Mouse (Mus musculus): ENCODE data around the gene Stat5b.
A peak's percentile ranks its signal among the peaks of the same experiment; 100 is the strongest.

The Stat5b gene

DNA sequence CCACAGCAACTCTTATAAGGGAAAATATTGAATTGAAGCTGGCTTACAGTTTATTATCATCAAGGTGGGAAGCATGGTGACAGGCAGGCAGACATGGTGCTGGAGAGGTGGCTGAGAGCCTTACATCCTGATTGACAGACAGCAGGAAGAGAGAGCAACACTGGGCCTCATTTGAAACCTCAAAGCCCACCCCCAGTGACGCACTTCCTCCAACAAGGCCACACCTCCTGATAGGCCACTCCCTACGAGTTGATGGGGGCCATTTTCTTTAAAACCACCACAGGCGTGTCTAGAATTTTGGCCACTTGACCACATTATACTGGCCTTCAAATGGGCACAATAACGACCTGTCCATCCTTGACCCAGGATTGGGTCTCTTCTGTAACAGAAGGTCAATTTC lies 76.3 kb downstream of the Stat5b start:
- DNase-seq (ENCODE audit: extremely low spot score, low read depth, low spot score): no peak

DNA sequence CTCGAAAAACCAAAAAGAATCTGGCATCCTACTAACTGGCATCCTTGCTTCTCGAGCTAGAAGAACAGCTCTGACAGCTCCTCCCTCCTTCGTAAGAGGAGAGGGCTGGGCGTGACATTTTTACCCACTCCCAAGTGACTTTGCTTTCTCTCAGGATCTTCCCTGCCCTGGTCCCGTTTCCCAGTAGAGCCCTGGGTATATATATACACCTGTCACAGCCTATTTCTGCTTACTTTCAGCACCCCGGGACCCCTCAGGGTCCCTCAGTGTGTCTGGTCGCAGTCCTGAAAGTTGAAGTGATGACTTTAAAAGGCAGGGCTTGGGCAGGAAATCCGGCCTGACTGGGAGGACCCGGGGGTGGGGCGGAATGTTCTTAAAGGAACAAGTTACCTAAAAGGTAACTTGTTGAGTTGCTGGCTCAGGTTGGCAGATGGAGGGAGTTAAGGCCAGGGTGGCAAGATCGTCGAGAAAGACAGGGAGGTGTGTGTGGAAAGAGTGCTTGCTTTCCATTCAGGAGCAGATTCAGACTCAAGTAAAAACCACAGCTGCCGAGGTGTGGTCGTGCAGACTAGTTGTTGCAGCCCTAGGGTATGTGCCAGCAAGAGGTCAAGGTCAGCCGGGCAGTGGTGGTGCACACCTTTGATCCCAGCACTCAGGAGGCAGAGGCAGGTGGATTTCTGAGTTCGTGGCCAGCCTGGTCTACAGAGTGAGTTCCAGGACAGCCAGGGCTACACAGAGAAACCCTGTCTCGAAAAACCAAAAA lies 79.7 kb downstream of the Stat5b start, which contains the start of gene Ghdc:
Gene Ghdc (minus strand): TSS at position 312 of the 763 bp plus-strand sequence.
- no peak for DNase-seq (ENCODE audit: extremely low spot score, low read depth, low spot score)

DNA sequence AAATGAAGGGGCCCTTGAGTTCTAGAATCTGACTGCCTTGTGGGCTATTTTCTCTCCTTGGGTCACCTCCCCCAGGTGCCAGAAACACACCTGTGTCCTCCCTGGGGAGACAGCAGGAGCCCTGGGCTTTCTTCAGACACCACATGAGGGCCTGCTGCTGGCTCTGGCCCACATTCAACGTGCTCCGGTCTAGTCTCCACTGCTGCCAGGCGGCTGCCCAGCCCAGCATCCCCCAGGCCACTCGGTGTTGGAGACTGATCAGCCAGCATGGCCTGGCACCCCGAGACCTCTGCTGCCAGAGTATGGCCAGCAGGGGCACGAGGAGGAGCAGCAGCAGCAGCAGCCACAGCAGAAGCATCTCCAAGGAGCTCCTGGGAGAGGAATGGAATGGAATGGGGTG lies 80.5 kb downstream of the Stat5b start:
- no peak for DNase-seq (ENCODE audit: extremely low spot score, low read depth, low spot score)

DNA sequence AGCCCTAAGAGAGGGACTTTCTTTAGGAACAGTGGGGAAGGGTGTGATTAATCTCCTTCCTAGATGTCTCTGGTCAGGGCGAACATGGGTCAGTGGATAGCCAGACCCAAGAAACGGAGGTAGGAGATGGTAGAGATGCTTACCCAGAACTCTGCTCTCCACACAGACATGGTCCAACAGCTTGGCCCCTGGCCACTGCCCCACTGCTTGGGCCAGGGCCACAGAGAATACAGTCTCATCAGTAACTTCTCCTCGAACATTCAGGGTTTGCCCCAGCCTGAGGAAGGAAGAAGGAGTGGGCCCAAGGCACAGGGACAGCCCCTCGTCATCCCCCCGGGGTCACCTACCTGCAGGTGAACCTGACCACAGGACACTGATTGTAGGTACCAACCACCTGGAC lies 82.7 kb downstream of the Stat5b start:
- no peak for DNase-seq (ENCODE audit: extremely low spot score, low read depth, low spot score)

DNA sequence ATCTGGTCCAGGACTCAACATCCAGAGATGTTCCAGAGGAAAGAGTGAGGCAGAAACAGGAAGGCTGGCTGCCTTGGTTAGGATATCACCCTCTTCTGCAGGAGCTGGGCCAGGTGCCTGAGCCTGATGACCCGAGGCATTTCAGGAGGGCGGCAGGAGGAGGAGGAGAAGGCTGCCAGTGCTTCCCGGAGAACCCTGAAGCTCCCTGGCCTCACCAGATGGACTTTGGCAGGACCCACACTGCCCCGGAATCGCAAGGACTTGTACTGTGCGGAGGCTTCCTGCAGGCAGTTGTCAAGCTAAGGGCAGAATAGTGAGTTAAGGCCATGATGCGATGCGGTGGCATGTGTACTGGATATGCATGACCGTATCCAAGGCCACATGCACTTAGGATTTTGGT lies 83.8 kb downstream of the Stat5b start:
- DNase-seq (ENCODE audit: extremely low spot score, low read depth, low spot score): no peak

DNA sequence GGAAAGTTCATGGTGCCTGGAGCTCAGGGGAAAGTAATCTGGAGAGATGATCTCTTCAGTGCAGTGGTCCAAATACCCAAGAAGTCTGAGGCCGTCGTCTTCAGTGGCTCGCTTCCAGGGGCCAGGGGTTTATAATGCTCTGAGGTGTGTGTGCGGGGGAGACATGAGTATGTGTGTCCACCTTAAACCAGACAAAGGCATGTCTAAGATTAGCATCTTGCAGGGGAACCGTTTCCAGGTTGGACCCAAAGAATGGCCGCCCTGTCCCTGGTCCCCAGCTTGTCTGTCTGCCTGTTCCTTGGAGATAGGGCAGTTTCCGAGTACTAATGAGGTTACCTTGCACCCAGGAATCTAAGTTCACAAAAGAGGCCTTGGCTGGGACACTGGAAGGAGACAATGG lies 87.7 kb downstream of the Stat5b start, which contains the start of gene Hcrt:
Gene Hcrt (minus strand): TSS at position 101 of the 400 bp plus-strand sequence.
- DNase-seq (ENCODE audit: extremely low spot score, low read depth, low spot score): no peak

DNA sequence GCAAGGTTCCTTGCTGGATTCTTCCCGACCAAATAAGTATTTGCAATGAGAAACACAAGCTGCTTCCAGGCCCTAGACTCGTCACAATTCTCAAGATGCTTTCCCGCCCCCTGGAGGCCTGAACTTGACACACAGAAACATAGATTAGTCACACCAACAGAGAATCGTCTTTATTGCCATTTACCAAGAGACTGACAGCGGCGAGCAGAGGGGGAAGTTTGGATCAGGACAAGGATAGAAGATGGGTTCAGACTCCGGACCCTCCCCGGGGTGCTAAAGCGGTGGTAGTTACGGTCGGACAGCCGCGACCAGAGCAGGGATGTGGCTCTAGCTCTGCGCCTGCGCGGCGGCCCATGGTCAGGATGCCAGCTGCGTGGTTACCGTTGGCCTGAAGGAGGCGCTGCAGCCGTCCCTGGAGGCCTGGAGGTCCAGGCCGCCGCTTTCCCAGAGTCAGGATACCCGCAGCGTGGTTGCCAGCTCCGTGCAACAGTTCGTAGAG lies 88.9 kb downstream of the Stat5b start:
- DNase-seq (ENCODE audit: extremely low spot score, low read depth, low spot score): peak; percentile 39

DNA sequence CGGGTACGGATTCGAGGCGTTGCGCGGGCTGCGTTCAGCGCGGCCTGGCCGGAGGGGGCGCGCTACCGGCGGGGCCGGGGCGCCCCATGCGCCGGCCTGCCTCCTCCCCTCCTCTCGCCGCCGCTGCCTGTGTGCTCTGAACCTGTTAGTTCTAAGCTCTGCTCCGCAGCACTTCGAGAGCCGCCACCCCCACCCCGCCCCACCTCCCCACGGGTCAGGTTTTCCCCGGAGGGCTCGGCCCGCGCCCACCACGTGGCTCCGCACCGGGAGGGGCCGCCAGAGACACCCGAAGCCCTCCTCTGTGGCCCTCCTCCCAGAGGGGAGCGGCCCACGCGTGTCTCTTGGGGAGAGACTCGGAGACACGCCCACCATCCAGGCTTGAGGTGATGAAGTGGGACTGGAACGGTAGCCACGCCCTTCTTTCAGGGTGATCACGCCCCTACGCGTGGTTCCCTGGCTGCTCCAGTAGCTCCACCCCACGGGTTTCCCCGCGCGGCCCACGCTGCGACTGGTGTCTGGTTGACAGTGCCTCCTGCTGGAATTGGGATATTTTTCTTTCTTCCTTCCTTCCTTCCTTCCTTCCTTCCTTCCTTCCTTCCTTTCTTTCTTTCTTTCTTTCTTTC lies 90.8 kb downstream of the Stat5b start, which contains the start of gene Kcnh4:
Gene Kcnh4 (minus strand): TSS at position 332 of the 623 bp plus-strand sequence.
- DNase-seq (ENCODE audit: extremely low spot score, low read depth, low spot score): no peak

DNA sequence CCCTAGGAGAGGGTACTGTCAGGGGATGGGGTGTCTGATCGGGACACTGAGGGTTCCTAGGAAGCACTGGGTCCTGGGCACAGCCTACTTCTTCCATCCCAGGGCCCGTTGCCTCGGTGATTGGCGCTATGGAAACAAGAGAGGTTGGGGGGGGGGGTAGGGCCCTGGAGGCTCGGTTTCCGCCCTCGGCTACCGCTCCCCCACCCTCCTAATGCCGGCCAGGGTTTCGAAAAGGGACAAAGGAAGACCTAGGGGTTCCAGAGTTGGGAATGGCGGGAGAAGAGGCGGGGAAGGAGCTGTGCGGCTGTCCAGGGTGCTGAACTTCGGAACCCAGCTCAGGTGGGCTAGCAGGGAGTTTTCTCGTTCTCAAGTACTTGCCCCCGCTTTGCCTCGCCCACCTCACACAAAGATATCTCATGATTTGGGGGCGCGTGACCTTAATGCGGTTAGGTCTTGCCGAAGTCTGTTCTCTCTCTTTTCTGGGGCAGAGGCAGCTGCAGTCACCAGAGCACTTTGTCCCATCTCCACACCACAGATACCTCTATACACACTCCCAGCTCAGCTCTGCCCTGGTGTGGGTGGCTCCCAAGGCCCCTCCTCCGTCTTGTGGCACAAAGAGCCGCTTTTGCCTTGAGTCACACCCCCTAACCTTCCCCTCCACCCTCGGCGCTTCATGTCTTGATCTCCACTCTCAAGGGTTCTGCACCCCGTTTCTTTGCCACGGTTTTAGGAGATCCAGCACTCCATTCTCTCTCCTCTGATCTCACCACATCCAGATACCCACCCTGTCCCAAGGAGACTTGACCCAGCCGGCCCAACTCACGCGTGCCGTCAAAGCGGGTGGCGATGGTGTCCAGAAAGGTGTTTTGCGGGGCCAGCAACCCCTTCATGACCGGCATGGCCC lies 91.6 kb downstream of the Stat5b start:
- DNase-seq (ENCODE audit: extremely low spot score, low read depth, low spot score): peak; percentile 47

DNA sequence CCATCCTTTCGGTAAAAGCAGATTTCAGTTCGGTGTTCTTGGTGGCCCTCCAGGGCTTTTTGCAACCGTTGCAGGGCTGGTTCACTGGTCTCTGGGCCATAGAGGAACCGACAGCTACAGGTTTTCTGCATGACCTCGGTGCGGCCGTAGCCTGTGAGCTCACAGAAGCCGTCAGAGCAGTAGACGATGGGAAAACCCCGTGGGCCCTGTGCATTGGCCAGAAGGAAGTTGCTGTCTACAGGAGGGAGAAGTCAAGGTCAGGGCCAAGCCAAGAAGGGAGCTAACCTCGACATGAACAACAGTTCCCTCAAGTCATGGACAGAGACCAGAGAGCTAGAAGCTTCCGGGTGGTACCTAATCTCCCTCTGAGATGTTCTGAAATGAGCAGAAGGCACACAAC lies 93.0 kb downstream of the Stat5b start:
- no peak for DNase-seq (ENCODE audit: extremely low spot score, low read depth, low spot score)

DNA sequence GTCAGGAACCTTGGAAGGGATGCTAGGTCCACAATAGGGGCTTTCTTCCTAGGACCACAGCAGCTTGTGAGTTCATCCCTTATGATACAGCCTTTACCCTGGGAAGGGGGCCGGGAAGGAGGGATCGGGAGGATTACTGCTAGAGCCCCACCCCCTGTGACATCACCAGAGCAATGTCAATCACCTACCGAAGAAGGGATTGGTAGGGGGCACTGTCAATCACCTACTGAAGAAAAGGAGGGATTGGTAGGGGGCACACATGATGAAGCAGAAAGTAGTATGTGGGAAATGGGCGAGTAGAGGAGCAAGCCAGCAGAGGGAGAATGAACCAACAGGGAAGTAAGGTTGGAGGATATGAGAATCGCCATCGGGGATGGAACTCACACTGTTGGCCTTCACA lies 94.0 kb downstream of the Stat5b start:
- no peak for DNase-seq (ENCODE audit: extremely low spot score, low read depth, low spot score)

DNA sequence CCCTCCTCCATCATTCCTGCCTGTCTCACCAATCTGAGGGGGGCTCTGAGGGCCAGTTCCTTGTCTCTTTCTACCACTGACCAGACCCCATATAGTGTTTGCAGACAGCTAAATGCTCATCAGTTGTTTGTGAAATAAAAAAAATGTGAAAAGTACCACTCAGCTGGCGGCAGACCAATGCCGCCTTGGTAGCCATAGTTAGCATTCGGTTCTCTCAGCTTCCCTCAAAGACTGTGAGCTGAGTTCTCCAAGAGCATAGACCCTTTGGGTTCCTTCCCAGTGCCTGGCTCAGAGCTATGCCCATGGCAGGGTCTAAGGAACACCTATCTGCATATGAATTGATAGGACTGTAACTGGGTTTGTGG lies 95.8 kb downstream of the Stat5b start:
- DNase-seq (ENCODE audit: extremely low spot score, low read depth, low spot score): no peak

DNA sequence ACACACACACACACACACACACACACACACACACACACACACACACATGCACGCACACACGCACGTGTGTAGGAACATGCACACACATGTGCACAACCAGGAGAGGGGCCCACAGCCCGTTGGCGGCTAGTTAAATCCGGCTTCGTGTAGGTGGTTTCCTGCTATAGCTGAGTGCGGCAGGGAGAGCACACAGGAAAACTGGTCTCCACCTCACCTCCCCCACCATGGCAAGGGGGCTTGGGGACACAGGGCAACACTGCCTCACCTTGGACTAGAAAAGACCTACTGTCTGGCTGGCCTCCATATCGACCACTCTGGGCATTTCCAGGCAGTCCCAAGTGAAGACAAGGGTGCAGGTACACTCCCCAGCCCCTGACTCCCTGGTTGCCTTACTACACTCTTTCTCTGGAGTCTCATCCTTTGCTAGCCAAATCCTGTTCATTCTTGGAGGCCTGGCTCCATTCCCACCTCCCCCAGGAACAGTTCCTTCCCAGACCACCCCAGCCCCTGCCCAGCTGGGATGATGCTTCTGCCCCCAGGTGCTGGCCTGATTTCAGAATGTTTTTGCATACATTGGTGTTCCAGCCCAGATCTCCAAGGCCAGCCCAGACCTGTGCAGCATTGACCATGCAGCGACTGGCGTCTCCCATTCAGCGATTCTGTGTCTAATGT lies 96.4 kb downstream of the Stat5b start:
- no peak for DNase-seq (ENCODE audit: extremely low spot score, low read depth, low spot score)

DNA sequence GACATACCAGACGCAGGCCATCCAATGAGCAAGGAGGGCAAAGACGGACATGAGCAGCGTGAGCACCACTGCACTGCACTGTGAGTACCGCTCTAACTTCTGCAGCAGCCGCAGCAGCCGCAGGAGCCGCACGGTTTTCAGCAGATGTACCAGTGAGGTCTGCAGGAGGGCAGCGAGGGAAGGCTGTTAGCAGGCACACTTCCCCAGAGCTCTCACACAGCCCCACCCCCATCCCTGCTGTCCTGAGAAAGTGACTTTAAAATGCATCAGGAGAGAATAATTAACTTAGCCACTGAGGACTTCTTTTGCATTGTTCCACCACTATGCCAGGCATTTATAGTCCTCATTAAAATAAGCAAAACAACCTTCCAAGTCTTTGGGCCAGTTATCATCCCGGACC lies 98.2 kb downstream of the Stat5b start:
- DNase-seq (ENCODE audit: extremely low spot score, low read depth, low spot score): no peak

DNA sequence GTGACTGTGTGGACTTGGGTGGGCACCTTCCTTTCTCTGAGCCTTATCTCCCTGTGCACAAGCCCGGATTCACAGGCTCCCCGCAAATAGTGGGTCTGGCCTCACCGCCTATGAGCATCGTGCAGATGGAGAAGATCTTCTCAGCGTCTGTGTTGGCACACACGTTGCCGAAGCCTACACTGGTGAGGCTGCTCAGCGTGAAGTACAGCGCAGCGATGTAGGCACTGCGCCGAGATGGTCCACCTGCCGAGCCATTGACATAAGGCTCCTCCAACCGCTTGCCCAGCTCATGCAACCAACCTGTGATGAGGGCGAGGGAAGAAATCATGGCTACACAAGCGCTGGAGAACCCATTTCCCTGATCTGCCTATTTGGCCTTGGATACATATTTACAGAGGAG lies 100.4 kb downstream of the Stat5b start:
- DNase-seq (ENCODE audit: extremely low spot score, low read depth, low spot score): no peak

DNA sequence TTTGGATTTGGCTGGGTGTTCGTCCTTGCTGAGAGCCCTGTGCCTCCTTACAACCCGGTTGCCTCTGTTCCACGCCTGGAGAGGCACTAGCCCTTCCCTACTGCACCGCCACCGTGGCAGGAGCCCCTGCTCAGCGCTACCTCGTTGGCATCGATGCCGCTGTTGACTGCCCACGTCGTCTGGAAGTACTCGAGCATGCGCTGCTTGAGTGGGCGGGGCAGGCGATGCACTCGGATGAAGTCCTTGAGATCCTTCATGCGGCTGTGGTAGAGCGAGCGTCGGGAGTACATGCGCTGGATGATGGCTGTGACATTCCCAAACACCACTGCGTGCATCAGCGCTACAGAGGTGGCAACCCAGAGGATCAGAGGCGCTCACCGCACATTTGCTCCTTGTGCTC lies 101.1 kb downstream of the Stat5b start:
- DNase-seq (ENCODE audit: extremely low spot score, low read depth, low spot score): no peak

DNA sequence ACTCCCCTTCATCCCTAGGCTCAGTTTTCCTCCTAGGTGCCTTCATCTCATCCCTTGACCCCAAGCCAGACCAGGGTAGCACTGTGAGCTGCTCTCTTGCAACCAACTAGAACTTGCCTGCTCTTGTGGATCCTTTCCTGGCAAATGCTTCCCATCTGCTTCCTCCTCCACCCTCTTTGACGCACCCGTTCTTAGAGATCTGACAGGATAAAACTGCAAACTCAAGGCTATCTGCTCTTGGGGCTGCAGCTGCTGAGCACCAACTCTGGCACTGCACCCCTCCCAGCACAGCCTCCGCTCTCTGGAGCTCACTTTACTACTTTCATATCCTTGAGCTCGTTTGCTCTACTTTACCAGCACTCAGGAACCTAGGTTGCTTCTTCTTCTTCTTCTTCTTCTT lies 101.9 kb downstream of the Stat5b start:
- DNase-seq (ENCODE audit: extremely low spot score, low read depth, low spot score): no peak

DNA sequence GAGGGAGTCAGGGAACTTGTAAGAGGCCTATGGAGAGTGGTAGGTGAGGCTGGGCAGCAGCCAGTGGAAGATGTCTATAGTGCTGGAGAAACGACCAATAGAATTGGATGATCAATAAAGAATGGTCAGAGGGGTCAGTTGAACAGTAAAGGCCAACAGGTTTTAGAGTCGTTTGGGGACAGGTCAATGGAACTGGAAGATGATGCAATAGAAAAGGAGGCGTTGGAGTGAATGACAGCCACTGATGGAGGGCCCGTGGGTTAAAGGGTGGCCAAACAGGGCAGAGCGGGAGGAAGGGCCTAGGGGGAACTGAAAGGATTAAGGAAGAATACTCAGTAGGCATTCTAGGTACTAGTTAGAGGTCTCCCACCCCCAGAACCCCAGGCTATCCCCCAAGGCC lies 103.4 kb downstream of the Stat5b start:
- DNase-seq (ENCODE audit: extremely low spot score, low read depth, low spot score): no peak

DNA sequence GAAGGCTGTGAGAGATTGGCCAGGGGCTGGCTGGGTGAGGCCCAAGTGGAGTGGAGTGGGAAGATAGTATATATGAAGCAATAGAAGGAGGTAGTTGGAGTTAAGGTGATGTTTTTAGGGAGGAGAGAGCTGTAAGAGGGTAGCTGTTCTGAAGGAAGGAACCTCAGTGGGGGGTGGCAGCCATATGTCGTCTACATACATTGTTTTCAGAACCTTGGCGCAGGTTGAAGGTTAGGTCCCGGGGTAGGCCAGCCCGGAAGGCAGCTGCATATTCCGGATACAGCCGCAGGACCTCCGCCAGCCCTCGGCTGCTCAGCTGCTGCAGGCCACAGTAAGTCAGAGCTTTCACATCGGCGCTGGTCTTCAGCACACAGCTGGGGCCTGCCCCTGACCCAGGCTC lies 104.0 kb downstream of the Stat5b start:
- DNase-seq (ENCODE audit: extremely low spot score, low read depth, low spot score): no peak

DNA sequence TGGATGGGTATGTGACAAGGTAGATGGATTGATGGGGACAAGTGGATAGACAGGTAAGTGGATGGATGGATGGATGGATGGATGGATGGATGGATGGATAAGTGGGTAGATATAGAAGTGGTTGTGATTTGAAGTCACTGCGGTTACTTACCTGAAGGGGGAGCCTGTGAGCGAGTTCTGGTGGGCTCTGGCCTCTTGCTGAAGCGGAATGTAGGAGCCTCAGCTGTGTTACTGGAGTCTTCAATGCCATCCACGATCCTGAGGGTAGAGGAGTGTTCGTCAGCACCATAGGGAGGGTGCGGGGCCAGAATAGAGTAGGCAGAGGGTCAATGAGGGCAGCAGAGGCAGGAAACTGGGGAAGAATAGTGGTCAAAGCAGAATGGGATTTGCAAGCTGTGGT lies 105.4 kb downstream of the Stat5b start:
- peak; percentile 12 for DNase-seq (ENCODE audit: extremely low spot score, low read depth, low spot score)

DNA sequence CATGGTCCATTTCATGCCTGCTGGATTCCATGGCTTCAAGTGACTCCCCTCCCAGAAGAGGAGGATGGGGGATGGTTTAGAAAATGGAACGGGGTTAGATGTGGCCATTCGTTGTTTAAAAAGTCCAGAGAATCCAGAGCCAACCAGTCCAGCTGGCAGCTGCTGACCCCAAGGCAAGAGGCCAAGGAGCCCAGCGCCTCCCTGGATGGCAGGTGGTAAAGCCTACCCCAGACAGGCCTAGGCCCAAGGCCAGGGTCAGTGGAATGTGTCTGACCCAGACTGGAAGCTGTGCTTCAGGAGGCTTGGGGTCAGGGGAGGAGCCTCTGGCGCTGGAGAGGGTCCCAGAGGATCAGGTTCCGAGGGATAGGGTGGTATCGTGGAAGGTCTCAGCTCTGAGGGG lies 109.2 kb downstream of the Stat5b start:
- no peak for DNase-seq (ENCODE audit: extremely low spot score, low read depth, low spot score)
